In genomic region chr8:83697374-83698220, GRCm38 (mm10) we compare ENCODE assay signal across 8 mouse cellular contexts. TPM values are rescaled to one million over a fixed set of nuclear protein-coding genes. Genes with fewer than 3 reads are reported as not detected.
A peak's percentile ranks its signal among the peaks of the same experiment; 100 is the strongest.
DNase-seq lines count a peak whose midpoint lies in the region; ATAC-seq and TF ChIP-seq lines count a peak whose summit lies in the region.

No protein-coding gene starts in this region.

- H3K27me3 ChIP-seq in lung, postnatal 0 days (replicated peaks; ENCODE audit: insufficient read depth, low read length) = no peaks in the 10 kb centered on the region
- H3K27me3 ChIP-seq in stomach, embryonic 15.5 days (replicated peaks) = no peaks in the 10 kb centered on the region

- peak overlapping the region; percentile 93 for H3K4me2 ChIP-seq in lung, postnatal 0 days (replicated peaks; ENCODE audit: low read depth, low read length)
- peak overlapping the region; percentile 94 for H3K4me2 ChIP-seq in stomach, embryonic 15.5 days

- peak overlapping the region; percentile 95 for H3K9ac ChIP-seq in lung, postnatal 0 days (replicated peaks; ENCODE audit: low read depth)
- no peak overlapping the region for H3K9ac ChIP-seq in stomach, embryonic 15.5 days

- peaks cover 30% of the 10 kb centered on the region; the same call in 1 of the 2 replicates for H3K4me1 ChIP-seq in lung, postnatal 0 days (ENCODE audit: insufficient read depth, low read depth, low read length)
- peaks cover 32% of the 10 kb centered on the region for H3K4me1 ChIP-seq in stomach, embryonic 15.5 days

- peak; percentile 79 for ATAC-seq in lung, postnatal 0 days
- ATAC-seq in stomach, embryonic 15.5 days (ENCODE audit: insufficient read depth, low FRiP score, low read depth) = no peak

- peak overlapping the region; percentile 92 for H3K27ac ChIP-seq in lung, postnatal 0 days (ENCODE audit: low read length)
- peak overlapping the region; percentile 89 for H3K27ac ChIP-seq in stomach, embryonic 15.5 days

- H3K4me3 ChIP-seq in lung, postnatal 0 days (ENCODE audit: low read depth, low read length) = peak overlapping the region; percentile 90
- H3K4me3 ChIP-seq in stomach, embryonic 15.5 days (replicated peaks) = peak overlapping the region; percentile 95

- DNase-seq in cerebellum, adult 11-12 months = peak; percentile 36
- DNase-seq in cerebellum, adult 11 months = no peak
- DNase-seq in cerebellum, adult 9-11 months = peak; percentile 42
- DNase-seq in heart, adult 9 months (ENCODE audit: low spot score in 2 of 2) = peak; percentile 71 to 75
- peak; percentile 65 to 81 for DNase-seq in kidney, adult 8-10 months
- peak; percentile 92 for DNase-seq in lung, postnatal 0 days (ENCODE audit: low spot score)
- DNase-seq in left cerebral cortex, adult 11 months (ENCODE audit: low spot score) = no peak

- WGBS in lung, postnatal 0 days = 30% methylated on average over 19 of the region's 19 CpGs
- WGBS in stomach, embryonic 15.5 days = 42% methylated on average over 19 of the region's 19 CpGs

- H3K36me3 ChIP-seq in lung, postnatal 0 days (ENCODE audit: insufficient read depth, low read length) = 0 out of 2 replicates have a peak, but pooled peaks cover under 1% of the 10 kb centered on the region
- 0 out of 2 replicates have a peak, but pooled peaks cover 1% of the 10 kb centered on the region for H3K36me3 ChIP-seq in stomach, embryonic 15.5 days

- TF ChIP-seq CTCF in lung, postnatal 0 days (IDR thresholded peaks at IDR 0.05) = peak; percentile 31

- no peak for TF ChIP-seq EP300 in lung, postnatal 0 days (IDR thresholded peaks at IDR 0.05)

- no peaks in the 10 kb centered on the region for H3K9me3 ChIP-seq in lung, postnatal 0 days (ENCODE audit: low read length)
- H3K9me3 ChIP-seq in stomach, embryonic 15.5 days = no peaks in the 10 kb centered on the region

RNA-seq across cellular contexts. Expression of gene Pkn1, which starts 1.4 kb away (rescaled TPM):
- polyA plus RNA-seq in lung, postnatal 0 days (2015; fragmentation: Nextera tagmentation; extraction: Ambion mirVana) = 32.2 and 34.4 TPM in 2 replicates
- 29.2 and 34.8 TPM in 2 replicates for polyA plus RNA-seq in stomach, embryonic 15.5 days (2015; fragmentation: Nextera tagmentation; extraction: Ambion mirVana)

RNA-seq across cellular contexts. Expression of gene Ddx39, which starts 17.4 kb away (rescaled TPM):
- 51.0 and 53.9 TPM in 2 replicates for polyA plus RNA-seq in lung, postnatal 0 days (2015; fragmentation: Nextera tagmentation; extraction: Ambion mirVana)
- polyA plus RNA-seq in stomach, embryonic 15.5 days (2015; fragmentation: Nextera tagmentation; extraction: Ambion mirVana) = 180 and 185 TPM in 2 replicates

RNA-seq across cellular contexts. Expression of gene Ptger1, which starts 31.1 kb away (rescaled TPM):
- 1.3 and 1.4 TPM in 2 replicates for polyA plus RNA-seq in lung, postnatal 0 days (2015; fragmentation: Nextera tagmentation; extraction: Ambion mirVana)
- polyA plus RNA-seq in stomach, embryonic 15.5 days (2015; fragmentation: Nextera tagmentation; extraction: Ambion mirVana) = 4.4 and 5.4 TPM in 2 replicates

RNA-seq across cellular contexts. Expression of gene Adgre5, which starts 43.5 kb away (rescaled TPM):
- polyA plus RNA-seq in lung, postnatal 0 days (2015; fragmentation: Nextera tagmentation; extraction: Ambion mirVana) = 145 and 146 TPM in 2 replicates
- 29.8 and 33.7 TPM in 2 replicates for polyA plus RNA-seq in stomach, embryonic 15.5 days (2015; fragmentation: Nextera tagmentation; extraction: Ambion mirVana)

RNA-seq across cellular contexts. Expression of gene Gipc1, which starts 45.1 kb away (rescaled TPM):
- polyA plus RNA-seq in lung, postnatal 0 days (2015; fragmentation: Nextera tagmentation; extraction: Ambion mirVana) = 123 and 134 TPM in 2 replicates
- polyA plus RNA-seq in stomach, embryonic 15.5 days (2015; fragmentation: Nextera tagmentation; extraction: Ambion mirVana) = 183 and 191 TPM in 2 replicates

Comparison
In these comparisons a context has a peak if more than half of its experiments do, and no peak if none do; other contexts are left out.
1. DNase-seq: peak in cerebellum, adult 11-12 months (single experiment), cerebellum, adult 9-11 months (single experiment), heart, adult 9 months (2 of 2), kidney, adult 8-10 months (2 of 2) and lung, postnatal 0 days (single experiment); none in cerebellum, adult 11 months (single experiment) and left cerebral cortex, adult 11 months (single experiment).